Mouse (Mus musculus) ES-Bruce4 (cell line): Measurements from ENCODE around the gene Dnase2b.

Experiments
- CTCF ChIP-seq: IDR thresholded peaks from one replicate; pipeline ENCODE4 v1.8.1; 2011; ENCODE audit warnings: low read depth, low read length
- POLR2A ChIP-seq: IDR thresholded peaks from one replicate; pipeline ENCODE4 v1.8.1; 2011; ENCODE audit warnings: low read length; ENCODE audit not compliant: insufficient read depth

GRCm38 (mm10) chr3:146615496-146615895 lies at the start of gene Dnase2b:
- TF ChIP-seq CTCF (no peak), POLR2A (no peak)
